Mouse (Mus musculus) liver, embryonic 14.5 days (tissue): ENCODE measurements around the gene Fam243.

Experiments used
- CTCF ChIP-seq: IDR thresholded peaks from 2 replicates; pipeline ENCODE4 v1.5.1; 2016; ENCODE audit warnings: antibody characterized with exemption, low read depth, control low read depth
- EP300 ChIP-seq: IDR thresholded peaks from 2 replicates; pipeline ENCODE4 v1.6.1; 2016; ENCODE audit warnings: antibody characterized with exemption, low read depth

- no peak for TF ChIP-seq EP300
- TF ChIP-seq CTCF = no peak
These were observed 36.3 kb upstream of the Fam243 start for GRCm38 (mm10) chr16:92357566-92357965.
